Mouse (Mus musculus): ENCODE data around the gene Unc93a. TPM values are rescaled to one million over a fixed set of nuclear protein-coding genes. Genes with fewer than 3 reads are reported as not detected.
"Not testable (repeated sequence)": the region's sequence is repeated elsewhere in the genome, so short reads cannot be mapped to it uniquely, and the experiment has no call there.

Unc93a gene
- total and polyA plus RNA-seq, 3 experiments = not detected

GRCm38 (mm10) chr17:13174029-13174428 is 42.4 kb upstream of the Unc93a start:
- not testable (repeated sequence) for DNase-seq (ENCODE audit: low read depth, low spot score); H3K4me1 ChIP-seq (ENCODE audit: control insufficient read depth in 1 of 2, insufficient read depth in 2 of 2, low read length in 2 of 2); H3K9me3 ChIP-seq (replicated peaks; ENCODE audit: insufficient read depth, low read length); H3K79me2 ChIP-seq (ENCODE audit: control insufficient read depth, insufficient read depth, low read length, poor library complexity); H3K9ac ChIP-seq (ENCODE audit: control insufficient read depth, low read depth, low read length, poor library complexity, severe bottlenecking); H3K27me3 ChIP-seq (ENCODE audit: control insufficient read depth in 1 of 2, insufficient read depth in 2 of 2, low read length in 2 of 2); H3K4me3 ChIP-seq (ENCODE audit: control insufficient read depth in 1 of 2, insufficient read depth in 1 of 2, low read depth in 2 of 2, low read length in 2 of 2); H3K27ac ChIP-seq (ENCODE audit: control insufficient read depth, low read depth, low read length); H3K36me3 ChIP-seq (ENCODE audit: control insufficient read depth in 1 of 2, insufficient read depth in 2 of 2, low read length in 2 of 2)
- TF ChIP-seq CTCF (IDR thresholded peaks at IDR 0.05 in 2 of 3, conservative IDR thresholded peaks at IDR 0.05 in 1 of 3; ENCODE audit: control insufficient read depth in 1 of 3, insufficient read depth in 1 of 3, low read depth in 2 of 3, low read length in 3 of 3, poor library complexity in 1 of 3, severe bottlenecking in 1 of 3) = peak in 1 of 3 experiments; percentile 16; a peak in 2 of 6 replicates

DNA sequence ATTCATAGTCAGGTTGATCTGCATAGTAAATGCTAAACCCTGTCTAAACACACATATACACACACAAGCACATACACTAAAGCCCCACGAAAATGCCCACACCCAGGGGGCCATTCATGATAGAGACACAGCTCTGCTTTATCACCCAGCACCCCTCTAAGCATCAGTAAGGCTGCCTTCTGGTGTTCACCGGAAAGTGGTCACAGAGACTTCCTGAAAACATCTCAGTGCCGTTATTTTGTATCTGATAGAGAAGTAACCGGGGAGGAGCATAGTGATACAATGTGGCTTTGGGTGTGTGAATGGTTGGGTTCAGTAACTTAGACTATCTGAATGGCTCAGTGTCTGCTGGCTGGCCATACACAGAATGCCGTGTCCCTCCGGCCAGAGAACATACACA is 42.0 kb upstream of the Unc93a start:
- H3K36me3 ChIP-seq (ENCODE audit: control insufficient read depth in 1 of 2, insufficient read depth in 2 of 2, low read length in 2 of 2); H3K79me2 ChIP-seq (ENCODE audit: control insufficient read depth, insufficient read depth, low read length, poor library complexity); H3K27me3 ChIP-seq (ENCODE audit: control insufficient read depth in 1 of 2, insufficient read depth in 2 of 2, low read length in 2 of 2); H3K4me3 ChIP-seq (ENCODE audit: control insufficient read depth in 1 of 2, insufficient read depth in 1 of 2, low read depth in 2 of 2, low read length in 2 of 2); H3K9ac ChIP-seq (ENCODE audit: control insufficient read depth, low read depth, low read length, poor library complexity, severe bottlenecking); H3K4me1 ChIP-seq (ENCODE audit: control insufficient read depth in 1 of 2, insufficient read depth in 2 of 2, low read length in 2 of 2); H3K27ac ChIP-seq (ENCODE audit: control insufficient read depth, low read depth, low read length); DNase-seq (ENCODE audit: low read depth, low spot score); H3K9me3 ChIP-seq (replicated peaks; ENCODE audit: insufficient read depth, low read length): not testable (repeated sequence)

DNA sequence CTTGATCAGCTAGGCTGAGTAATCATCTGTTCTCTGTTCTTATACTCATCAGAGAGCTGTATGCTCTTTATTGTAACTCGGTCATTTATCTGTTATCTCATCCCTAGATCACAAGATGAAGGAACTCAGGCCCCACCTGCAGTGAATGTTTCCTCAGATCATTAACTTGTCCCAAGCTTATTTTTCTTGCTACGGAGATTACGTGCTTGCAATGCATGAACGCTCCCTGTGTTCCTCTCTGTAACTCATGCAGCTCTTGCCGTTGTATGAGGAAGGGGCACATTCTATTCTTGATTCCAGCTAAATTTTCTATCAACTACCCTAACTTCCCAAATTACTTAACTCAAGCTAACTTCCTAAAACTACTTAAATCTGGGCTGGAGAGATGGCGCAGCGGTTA is 14.5 kb upstream of the Unc93a start:
- H3K79me2 ChIP-seq (ENCODE audit: control insufficient read depth, insufficient read depth, low read length, poor library complexity); H3K4me1 ChIP-seq (ENCODE audit: control insufficient read depth in 1 of 2, insufficient read depth in 2 of 2, low read length in 2 of 2); H3K36me3 ChIP-seq (ENCODE audit: control insufficient read depth in 1 of 2, insufficient read depth in 2 of 2, low read length in 2 of 2); H3K9ac ChIP-seq (ENCODE audit: control insufficient read depth, low read depth, low read length, poor library complexity, severe bottlenecking); H3K4me3 ChIP-seq (ENCODE audit: control insufficient read depth in 1 of 2, insufficient read depth in 1 of 2, low read depth in 2 of 2, low read length in 2 of 2); H3K9me3 ChIP-seq (replicated peaks; ENCODE audit: insufficient read depth, low read length); DNase-seq (ENCODE audit: low read depth, low spot score); H3K27ac ChIP-seq (ENCODE audit: control insufficient read depth, low read depth, low read length); H3K27me3 ChIP-seq (ENCODE audit: control insufficient read depth in 1 of 2, insufficient read depth in 2 of 2, low read length in 2 of 2): not testable (repeated sequence)

GRCm38 (mm10) chr17:13144580-13145215 is 13.1 kb upstream of the Unc93a start:
- not testable (repeated sequence) for H3K4me1 ChIP-seq (ENCODE audit: control insufficient read depth in 1 of 2, insufficient read depth in 2 of 2, low read length in 2 of 2); H3K79me2 ChIP-seq (ENCODE audit: control insufficient read depth, insufficient read depth, low read length, poor library complexity); H3K27ac ChIP-seq (ENCODE audit: control insufficient read depth, low read depth, low read length); H3K9ac ChIP-seq (ENCODE audit: control insufficient read depth, low read depth, low read length, poor library complexity, severe bottlenecking); DNase-seq (ENCODE audit: low read depth, low spot score); H3K27me3 ChIP-seq (ENCODE audit: control insufficient read depth in 1 of 2, insufficient read depth in 2 of 2, low read length in 2 of 2); H3K9me3 ChIP-seq (replicated peaks; ENCODE audit: insufficient read depth, low read length); H3K4me3 ChIP-seq (ENCODE audit: control insufficient read depth in 1 of 2, insufficient read depth in 1 of 2, low read depth in 2 of 2, low read length in 2 of 2); H3K36me3 ChIP-seq (ENCODE audit: control insufficient read depth in 1 of 2, insufficient read depth in 2 of 2, low read length in 2 of 2)

DNA sequence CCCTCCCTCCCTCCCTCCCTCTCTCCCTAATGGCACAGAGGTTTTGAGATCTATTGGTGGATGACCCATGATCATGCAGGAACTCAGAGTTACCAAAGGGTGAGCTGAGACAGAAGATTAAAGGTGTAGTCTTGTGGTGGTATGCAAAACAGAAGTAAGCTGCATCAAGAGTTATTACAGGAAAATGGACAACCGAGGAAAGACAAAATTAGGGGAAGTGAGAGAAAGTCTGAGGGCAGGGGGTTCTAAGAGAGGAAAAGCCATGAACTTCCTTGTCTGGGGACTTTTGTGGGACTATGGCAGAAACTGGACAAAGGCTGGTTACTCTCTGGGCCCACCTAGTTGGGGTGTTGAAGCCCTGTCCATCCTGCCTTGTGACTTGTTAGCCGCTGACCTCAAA is 11.1 kb upstream of the Unc93a start:
- not testable (repeated sequence) for H3K79me2 ChIP-seq (ENCODE audit: control insufficient read depth, insufficient read depth, low read length, poor library complexity); DNase-seq (ENCODE audit: low read depth, low spot score); H3K36me3 ChIP-seq (ENCODE audit: control insufficient read depth in 1 of 2, insufficient read depth in 2 of 2, low read length in 2 of 2); H3K27ac ChIP-seq (ENCODE audit: control insufficient read depth, low read depth, low read length); H3K9ac ChIP-seq (ENCODE audit: control insufficient read depth, low read depth, low read length, poor library complexity, severe bottlenecking); H3K27me3 ChIP-seq (ENCODE audit: control insufficient read depth in 1 of 2, insufficient read depth in 2 of 2, low read length in 2 of 2); H3K4me3 ChIP-seq (ENCODE audit: control insufficient read depth in 1 of 2, insufficient read depth in 1 of 2, low read depth in 2 of 2, low read length in 2 of 2); H3K9me3 ChIP-seq (replicated peaks; ENCODE audit: insufficient read depth, low read length); H3K4me1 ChIP-seq (ENCODE audit: control insufficient read depth in 1 of 2, insufficient read depth in 2 of 2, low read length in 2 of 2)

- H3K79me2 ChIP-seq (ENCODE audit: control insufficient read depth, insufficient read depth, low read length, poor library complexity); H3K9me3 ChIP-seq (replicated peaks; ENCODE audit: insufficient read depth, low read length); H3K36me3 ChIP-seq (ENCODE audit: control insufficient read depth in 1 of 2, insufficient read depth in 2 of 2, low read length in 2 of 2); DNase-seq (ENCODE audit: low read depth, low spot score); H3K9ac ChIP-seq (ENCODE audit: control insufficient read depth, low read depth, low read length, poor library complexity, severe bottlenecking); H3K27ac ChIP-seq (ENCODE audit: control insufficient read depth, low read depth, low read length); H3K4me3 ChIP-seq (ENCODE audit: control insufficient read depth in 1 of 2, insufficient read depth in 1 of 2, low read depth in 2 of 2, low read length in 2 of 2); H3K27me3 ChIP-seq (ENCODE audit: control insufficient read depth in 1 of 2, insufficient read depth in 2 of 2, low read length in 2 of 2); H3K4me1 ChIP-seq (ENCODE audit: control insufficient read depth in 1 of 2, insufficient read depth in 2 of 2, low read length in 2 of 2): not testable (repeated sequence)
These were observed 3.7 kb upstream of the Unc93a start for GRCm38 (mm10) chr17:13135356-13135755.

DNA sequence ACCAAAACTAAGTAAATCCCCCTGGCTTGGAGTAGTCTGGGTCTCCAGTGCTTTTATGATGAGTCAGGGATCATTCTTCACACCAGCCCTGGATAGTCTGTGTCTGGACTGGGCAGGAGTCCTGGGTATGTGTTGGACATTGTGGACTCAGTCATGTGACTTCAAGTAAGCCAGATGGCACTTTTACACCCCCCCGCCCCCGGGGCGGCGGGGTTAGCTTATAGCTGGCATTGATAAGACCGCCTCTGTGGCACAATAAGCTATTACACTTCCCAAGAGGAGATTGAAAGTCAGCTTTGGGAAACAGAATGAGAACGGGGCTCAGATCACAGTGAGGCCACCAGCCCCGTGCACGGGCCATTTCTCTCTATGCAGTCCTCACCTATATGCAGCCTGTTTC is 742 bp upstream of the Unc93a start:
- not testable (repeated sequence) for H3K9me3 ChIP-seq (replicated peaks; ENCODE audit: insufficient read depth, low read length); H3K27ac ChIP-seq (ENCODE audit: control insufficient read depth, low read depth, low read length); H3K79me2 ChIP-seq (ENCODE audit: control insufficient read depth, insufficient read depth, low read length, poor library complexity); H3K9ac ChIP-seq (ENCODE audit: control insufficient read depth, low read depth, low read length, poor library complexity, severe bottlenecking); H3K36me3 ChIP-seq (ENCODE audit: control insufficient read depth in 1 of 2, insufficient read depth in 2 of 2, low read length in 2 of 2); H3K27me3 ChIP-seq (ENCODE audit: control insufficient read depth in 1 of 2, insufficient read depth in 2 of 2, low read length in 2 of 2); H3K4me1 ChIP-seq (ENCODE audit: control insufficient read depth in 1 of 2, insufficient read depth in 2 of 2, low read length in 2 of 2); H3K4me3 ChIP-seq (ENCODE audit: control insufficient read depth in 1 of 2, insufficient read depth in 1 of 2, low read depth in 2 of 2, low read length in 2 of 2); DNase-seq (ENCODE audit: low read depth, low spot score)
